Mouse (Mus musculus) activated CD4-positive, CD25-positive, alpha-beta regulatory T cell, adult 9 weeks (primary cell): ENCODE measurements around the gene Gm15127. TPM values are rescaled to one million over a fixed set of nuclear protein-coding genes. Genes with fewer than 3 reads are reported as not detected.

Experiments used
- polyA plus RNA-seq: library from polyadenylated mRNA; unstranded; fragments of 100-300 nt; shearing (Covaris generic); gene quantifications from one replicate; pipeline ENCODE4 v1.2.1, GENCODE M21; 2017

The Gm15127 gene
- polyA plus RNA-seq, result not detected

GRCm38 (mm10) chrX:148663298-148663697, at the start of gene Gm15127:
Gene Gm15127 (plus strand): TSS chrX:148663598.

GRCm38 (mm10) chrX:148615053-148615452, 48.3 kb upstream of the Gm15127 start, which contains the start of gene Gm8334:
Gene Gm8334 (minus strand): TSS chrX:148615153.

Other genes starting within 250 kb of the Gm15127 start
- not detected for gene Gm15114, start 174.6 kb upstream of the Gm15127 start, polyA plus RNA-seq
- gene Gm8334, start 48.4 kb upstream of the Gm15127 start, polyA plus RNA-seq, result not detected
- gene Luzp4, start 194.0 kb downstream of the Gm15127 start, polyA plus RNA-seq, result not detected